9 mouse cellular contexts compared by ENCODE assay signal in the genomic region with DNA sequence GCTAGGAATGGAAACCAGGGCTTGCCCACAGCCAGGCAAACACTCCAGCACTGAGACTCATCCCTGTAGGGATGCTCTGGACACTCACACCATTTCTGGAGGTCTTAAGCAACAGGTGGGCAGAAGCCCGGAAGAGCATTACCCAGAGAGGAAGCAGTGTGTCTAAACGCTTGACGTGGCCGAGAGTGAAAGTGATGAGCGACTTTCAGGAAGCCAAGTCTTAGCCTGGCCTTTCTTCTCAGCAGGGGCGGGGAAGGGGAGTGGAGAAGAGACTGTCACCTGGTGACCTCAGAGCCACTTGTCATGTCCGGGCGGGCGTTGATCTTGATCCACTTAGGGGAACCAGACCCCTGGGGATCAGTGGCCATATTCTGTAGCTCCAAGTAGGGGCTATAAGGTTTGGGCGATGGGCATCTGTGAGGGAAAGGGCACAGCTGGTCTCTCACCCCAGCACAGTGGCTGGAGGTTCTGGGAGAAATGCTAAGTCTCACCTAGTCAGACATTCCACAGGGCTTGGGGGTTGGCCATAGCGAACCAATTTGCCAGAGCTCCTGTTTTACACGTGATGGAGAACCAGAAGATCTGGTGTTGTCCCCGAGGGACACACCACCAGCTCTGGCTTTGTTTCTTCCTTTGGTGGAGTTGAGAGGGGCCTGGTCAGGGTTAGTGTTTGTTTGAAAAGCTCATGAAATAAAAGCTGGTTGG. TPM values are rescaled to one million over a fixed set of nuclear protein-coding genes. Genes with fewer than 3 reads are reported as not detected.
DNase-seq lines count a peak whose midpoint lies in the region; ATAC-seq lines count a peak whose summit lies in the region.
"Had no signal": no experiment of that assay in that cellular context is flagged by ENCODE, and none has a peak within 500 bp of the region (broad histone marks: within the 10 kb centered on the region; RNA-seq: fewer than 3 reads in every experiment).

No protein-coding gene starts in this region.

- no peak for DNase-seq in kidney, postnatal 25 days
- DNase-seq in spleen, adult 18-20 months = peak; percentile 41 to 43
- no peak for DNase-seq in right cerebral cortex, postnatal 4 days
- DNase-seq in adrenal gland, postnatal 25 days = no peak
- no peak for DNase-seq in adrenal gland, postnatal 14 days

- peaks cover 4% of the 10 kb centered on the region; the same call in 1 of the 2 replicates for H3K9me3 ChIP-seq in kidney, embryonic 16.5 days (ENCODE audit: low read length)
- H3K9me3 ChIP-seq in limb, embryonic 13.5 days = no peaks in the 10 kb centered on the region
- H3K9me3 ChIP-seq: forebrain, embryonic 12.5 days had no signal

- 0 out of 2 replicates have a peak overlapping the region, but pooled peaks have one; percentile 20 for H3K27ac ChIP-seq in kidney, embryonic 16.5 days (ENCODE audit: low read length)
- 0 out of 2 replicates have a peak overlapping the region, but pooled peaks have one; percentile 15 for H3K27ac ChIP-seq in limb, embryonic 13.5 days

- ATAC-seq in kidney, embryonic 16.5 days (ENCODE audit: low FRiP score, low TSS enrichment) = no peak; the same call in 1 of the 2 replicates
- ATAC-seq in activated CD4-positive, CD25-positive, alpha-beta regulatory T cell, adult 4 months = peak; percentile 98
- no peak for ATAC-seq in limb, embryonic 13.5 days (ENCODE audit: low FRiP score, low read depth)

- H3K4me3 ChIP-seq in kidney, embryonic 16.5 days (ENCODE audit: low read length) = no peak overlapping the region
- no peak overlapping the region for H3K4me3 ChIP-seq in limb, embryonic 13.5 days
- H3K4me3 ChIP-seq: forebrain, embryonic 12.5 days had no signal

- H3K4me2 ChIP-seq in kidney, embryonic 16.5 days (replicated peaks; ENCODE audit: low read depth, low read length) = no peak overlapping the region
- H3K4me2 ChIP-seq in limb, embryonic 13.5 days (replicated peaks) = no peak overlapping the region
- H3K4me2 ChIP-seq: forebrain, embryonic 12.5 days had no signal

- H3K4me1 ChIP-seq in kidney, embryonic 16.5 days (ENCODE audit: insufficient read depth, low read length) = peaks cover 29% of the 10 kb centered on the region
- peaks cover 25% of the 10 kb centered on the region for H3K4me1 ChIP-seq in limb, embryonic 13.5 days

- no peak overlapping the region for H3K9ac ChIP-seq in kidney, embryonic 16.5 days (replicated peaks; ENCODE audit: low read length)
- no peak overlapping the region for H3K9ac ChIP-seq in limb, embryonic 13.5 days
- H3K9ac ChIP-seq: forebrain, embryonic 12.5 days had no signal

- WGBS in kidney, embryonic 16.5 days = 41% methylated on average over 13 of the region's 13 CpGs
- 58% methylated on average over 13 of the region's 13 CpGs for WGBS in limb, embryonic 13.5 days

- H3K27me3 ChIP-seq in kidney, embryonic 16.5 days (ENCODE audit: insufficient read depth, low read length) = no peaks in the 10 kb centered on the region
- no peaks in the 10 kb centered on the region for H3K27me3 ChIP-seq in limb, embryonic 13.5 days
- H3K27me3 ChIP-seq: forebrain, embryonic 12.5 days had no signal

- peaks cover 42% of the 10 kb centered on the region for H3K36me3 ChIP-seq in kidney, embryonic 16.5 days (ENCODE audit: insufficient read depth, low read length)
- peaks cover 50% of the 10 kb centered on the region for H3K36me3 ChIP-seq in limb, embryonic 13.5 days

RNA-seq across cellular contexts. Expression of a gene that starts 22.4 kb away (rescaled TPM):
- 82.9 and 96.3 TPM in 2 replicates for polyA plus RNA-seq in kidney, embryonic 16.5 days (2015; fragmentation: Nextera tagmentation; extraction: Ambion mirVana)
- polyA plus RNA-seq in activated CD4-positive, CD25-positive, alpha-beta regulatory T cell, adult 4 months (2017; shearing (Covaris generic)) = 10 to 100 TPM; 34.3 to 47.9 TPM
- 48.7 and 51.1 TPM in 2 replicates for polyA plus RNA-seq in limb, embryonic 13.5 days (2015; fragmentation: Nextera tagmentation; extraction: Ambion mirVana)
- 598 and 906 TPM in 2 replicates for total RNA-seq in adrenal gland, postnatal 25 days (2021)
- 259 and 278 TPM in 2 replicates for total RNA-seq in adrenal gland, postnatal 14 days (2021)

Comparison
In these comparisons a context has a peak if more than half of its experiments do, and no peak if none do; other contexts are left out.
1. DNase-seq: peak in spleen, adult 18-20 months (2 of 2); none in kidney, postnatal 25 days (0 of 2), right cerebral cortex, postnatal 4 days (single experiment), adrenal gland, postnatal 25 days (single experiment) and adrenal gland, postnatal 14 days (single experiment).